Mouse (Mus musculus): ENCODE results near the gene Map2k6.

DNA sequence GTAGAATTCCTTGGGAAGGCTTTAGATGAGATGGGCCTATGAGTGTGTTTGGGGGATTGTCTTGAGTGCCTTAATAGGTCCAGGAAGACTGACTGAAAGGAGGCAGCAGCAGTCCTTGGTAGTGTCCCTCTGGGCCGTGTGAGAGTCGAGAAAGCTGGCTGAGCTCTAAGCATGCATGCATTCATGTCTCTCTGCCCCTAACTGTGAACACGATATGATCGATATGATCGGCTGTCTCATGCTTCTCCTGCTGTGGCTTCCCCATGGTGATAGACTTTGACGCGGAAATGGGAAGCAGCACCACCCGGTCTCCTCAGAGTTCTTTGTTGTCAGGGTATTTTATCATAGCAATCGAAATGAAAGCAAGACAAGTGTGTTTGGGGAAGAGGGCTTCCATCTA, 64.9 kb downstream of the Map2k6 start:
- TF ChIP-seq CTCF (IDR thresholded peaks at IDR 0.05; ENCODE audit: low read depth, low read length) (no peak), GATA1 (IDR thresholded peaks at IDR 0.05; ENCODE audit: borderline replicate concordance, low read length) (no peak), TAL1 (conservative IDR thresholded peaks at IDR 0.05; ENCODE audit: low read depth, low read length) (no peak), POLR2AphosphoS5 (IDR thresholded peaks at IDR 0.05; ENCODE audit: insufficient replicate concordance, low read depth, low read length) (no peak)
